Mouse (Mus musculus) R1 (cell line): ENCODE measurements around the gene Gtf2f1.
A peak's percentile ranks its signal among the peaks of the same experiment; 100 is the strongest.

ENCODE experiments used
- DNase-seq: peaks from one replicate; pipeline ENCODE4 v3.0.0-alpha.2; 2018; ENCODE audit warnings: low read depth, low spot score

The Gtf2f1 gene

GRCm38 (mm10) chr17:57003994-57004393, 7.1 kb downstream of the Gtf2f1 start:
- no peak for DNase-seq

DNA sequence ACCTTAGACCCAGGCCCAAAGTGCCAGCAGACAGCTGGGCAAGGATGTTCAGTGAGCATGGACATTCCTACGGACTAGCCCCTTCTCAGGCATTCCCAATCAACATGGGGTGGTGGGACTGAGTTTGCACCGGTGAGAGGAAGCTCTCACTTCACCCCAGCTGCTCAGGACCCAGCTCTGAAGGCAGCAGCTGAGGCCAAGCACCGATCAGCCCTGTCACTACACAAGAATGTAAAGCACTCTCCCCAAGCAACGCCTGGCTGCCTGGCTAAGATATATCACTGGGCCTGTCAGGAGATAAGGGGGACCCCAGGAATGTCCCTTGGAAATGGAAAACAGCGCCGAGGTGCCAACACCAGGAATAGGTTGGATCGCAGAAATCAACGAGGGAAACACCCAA, 9.9 kb downstream of the Gtf2f1 start:
- no peak for DNase-seq

- no peak for DNase-seq
These were observed 11.0 kb downstream of the Gtf2f1 start, which contains the start of gene Pspn for GRCm38 (mm10) chr17:56999968-57000609. TSS of gene Pspn (minus strand) at chr17:57000018.

DNA sequence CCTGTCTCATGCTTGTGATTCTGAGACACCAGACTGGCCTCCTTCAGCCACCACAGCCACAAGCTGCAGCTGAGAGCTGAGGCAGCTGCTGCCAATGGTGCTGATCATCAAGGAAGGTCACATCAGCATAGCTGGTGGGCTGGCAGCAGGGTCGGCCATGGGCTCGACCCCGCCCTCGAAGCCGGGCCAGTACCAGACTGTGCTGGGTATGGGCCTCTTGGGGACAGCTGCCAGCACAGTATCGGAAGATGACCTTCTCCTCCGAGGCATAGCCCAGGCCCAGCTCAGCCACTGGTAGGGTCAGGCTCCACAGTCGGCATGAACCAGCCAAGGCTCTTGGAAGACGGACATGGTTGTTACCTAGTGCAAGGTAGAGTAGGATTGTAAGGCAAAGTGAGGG, 11.7 kb downstream of the Gtf2f1 start:
- DNase-seq = no peak

- peak; percentile 100 for DNase-seq
These were observed 13.9 kb downstream of the Gtf2f1 start, which contains the start of gene Alkbh7 for GRCm38 (mm10) chr17:56997029-56997667. TSS of gene Alkbh7 (plus strand) at chr17:56997339.

GRCm38 (mm10) chr17:56996506-56996905, 14.6 kb downstream of the Gtf2f1 start:
- DNase-seq = no peak

- no peak for DNase-seq
These were observed 16.0 kb downstream of the Gtf2f1 start for GRCm38 (mm10) chr17:56995046-56995445.

- DNase-seq = no peak
These were observed 20.1 kb downstream of the Gtf2f1 start for GRCm38 (mm10) chr17:56990966-56991365.

- DNase-seq = peak; percentile 99
These were observed 20.9 kb downstream of the Gtf2f1 start, which contains the start of gene Clpp for GRCm38 (mm10) chr17:56990115-56990746. TSS of gene Clpp (plus strand) at chr17:56990305.

DNA sequence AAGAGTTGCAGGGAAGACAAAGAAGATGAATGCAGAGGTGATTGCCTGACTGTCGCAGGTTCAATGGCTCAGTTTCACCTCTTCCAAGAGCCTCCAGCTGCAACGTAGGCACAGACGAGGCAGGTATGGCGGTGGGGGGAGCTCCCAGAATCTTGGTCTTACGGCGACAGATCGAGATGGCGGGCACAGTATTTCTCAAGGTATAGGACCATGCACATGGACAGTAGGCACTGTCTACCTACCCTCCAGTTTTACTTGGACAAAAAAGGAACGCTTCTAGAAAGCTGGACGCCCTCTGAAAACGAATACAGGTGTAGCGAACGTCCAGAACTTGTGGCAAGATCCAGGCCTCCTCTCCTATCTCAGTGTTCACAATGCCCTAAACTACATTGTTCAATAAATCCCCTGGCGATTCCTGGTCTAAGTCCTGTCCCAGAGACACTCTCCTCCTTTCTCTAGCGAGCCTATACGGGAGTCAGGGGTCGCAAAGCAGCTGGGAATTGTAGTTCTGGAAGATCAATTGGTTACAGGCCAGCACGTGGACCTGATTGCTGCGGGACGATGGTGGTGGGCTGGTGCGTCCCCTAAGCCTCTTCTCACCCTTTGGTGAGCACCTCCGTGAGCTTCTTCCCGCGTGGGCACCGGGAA, 21.5 kb downstream of the Gtf2f1 start:
- peak; percentile 96 for DNase-seq

GRCm38 (mm10) chr17:56988921-56989430, 22.1 kb downstream of the Gtf2f1 start:
- no peak for DNase-seq

- DNase-seq = no peak
These were observed 22.6 kb downstream of the Gtf2f1 start for GRCm38 (mm10) chr17:56988441-56988840.

DNA sequence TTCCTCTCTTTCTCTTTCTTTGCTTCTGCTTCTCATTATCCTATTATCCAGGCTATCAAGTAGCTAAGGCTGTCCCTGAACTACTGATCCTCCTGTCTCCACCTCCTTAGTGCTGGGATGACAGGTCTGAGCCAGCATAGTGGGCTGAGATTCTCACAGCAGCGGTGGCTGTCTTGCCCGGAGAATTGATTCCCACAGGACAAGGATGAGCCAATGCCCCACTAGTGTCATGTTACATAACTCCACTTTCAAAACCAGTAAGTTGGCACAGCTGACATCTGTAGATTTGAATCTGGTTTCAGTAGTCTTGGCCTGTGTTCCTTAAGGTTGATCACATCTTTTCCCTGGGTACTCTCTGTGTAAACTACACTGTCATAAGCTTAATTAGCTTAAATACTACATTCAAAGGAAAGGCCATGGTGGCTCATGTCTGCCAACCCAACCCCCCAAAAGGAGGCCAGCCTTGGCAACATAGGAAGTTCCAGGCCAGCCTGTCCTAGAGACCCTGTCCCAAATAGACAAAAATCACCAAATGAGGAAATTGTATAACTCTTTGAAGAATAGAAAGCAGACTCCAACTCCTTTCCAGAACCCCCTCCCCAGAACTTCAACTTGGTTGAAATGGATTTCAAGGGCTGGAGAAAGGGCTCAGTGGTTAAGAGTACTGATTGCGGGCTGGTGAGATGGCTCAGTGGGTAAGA, 24.8 kb downstream of the Gtf2f1 start:
- no peak for DNase-seq

DNA sequence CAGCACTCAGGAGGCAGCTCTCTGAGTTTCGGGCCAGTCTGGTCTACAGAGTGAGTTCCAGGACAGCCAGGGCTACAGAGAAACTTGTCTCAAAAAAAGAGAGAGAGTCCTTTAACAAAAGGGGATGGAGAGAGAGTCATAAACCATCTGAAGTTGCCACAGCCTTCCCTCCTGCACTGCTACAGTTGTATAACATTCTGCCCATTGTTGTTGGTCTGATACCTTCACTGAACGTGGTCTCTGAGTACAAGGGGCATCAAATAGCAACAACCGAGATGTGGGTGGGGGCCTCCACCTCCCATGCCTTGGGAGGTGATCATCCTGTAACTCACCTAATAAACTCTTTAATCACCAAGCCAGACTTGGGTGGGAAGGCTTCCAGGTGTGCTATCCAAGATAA, 25.4 kb downstream of the Gtf2f1 start:
- no peak for DNase-seq

DNA sequence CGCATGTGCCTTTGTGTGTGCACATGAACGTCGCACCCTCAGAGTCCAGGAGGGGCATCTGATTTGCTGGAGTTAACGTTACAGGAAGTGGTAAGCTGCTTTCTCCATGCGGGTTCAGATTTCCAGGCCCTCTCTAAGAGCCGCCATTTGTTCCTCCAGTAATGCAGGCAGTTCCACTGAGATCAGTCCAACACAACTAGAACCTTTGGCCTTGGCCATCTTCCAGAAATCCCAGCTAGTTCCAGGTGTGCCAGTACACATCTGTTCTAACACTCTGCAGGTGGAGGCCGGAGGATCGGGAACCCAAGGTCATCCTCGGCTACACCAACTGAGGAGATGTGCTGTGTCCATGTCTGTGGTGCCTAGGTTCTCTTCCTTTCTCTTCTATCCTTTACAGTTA, 26.2 kb downstream of the Gtf2f1 start:
- no peak for DNase-seq

DNA sequence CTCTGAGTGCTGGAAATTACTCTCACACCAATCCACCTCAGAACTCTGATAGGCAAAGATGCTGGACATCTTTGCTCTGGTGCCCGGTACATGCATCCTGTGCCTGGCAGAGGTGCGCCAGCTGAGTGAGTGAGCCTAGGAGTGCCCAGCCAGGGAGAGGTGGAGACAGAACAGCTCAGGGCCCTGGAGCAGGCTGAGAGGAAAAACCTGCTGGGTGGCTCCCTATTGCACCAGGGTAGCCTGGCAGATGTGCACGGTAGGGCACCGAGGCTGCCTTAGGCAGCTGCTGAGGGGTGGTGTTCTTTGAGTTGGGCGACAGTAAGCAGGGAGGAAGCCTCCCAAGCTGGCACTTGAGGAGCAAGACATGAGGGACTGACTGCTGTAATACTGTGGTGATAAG, 29.1 kb downstream of the Gtf2f1 start, which contains the start of gene Acer1:
Acer1 (minus strand) TSS at position 114 of the 400 bp plus-strand sequence.
- no peak for DNase-seq

DNA sequence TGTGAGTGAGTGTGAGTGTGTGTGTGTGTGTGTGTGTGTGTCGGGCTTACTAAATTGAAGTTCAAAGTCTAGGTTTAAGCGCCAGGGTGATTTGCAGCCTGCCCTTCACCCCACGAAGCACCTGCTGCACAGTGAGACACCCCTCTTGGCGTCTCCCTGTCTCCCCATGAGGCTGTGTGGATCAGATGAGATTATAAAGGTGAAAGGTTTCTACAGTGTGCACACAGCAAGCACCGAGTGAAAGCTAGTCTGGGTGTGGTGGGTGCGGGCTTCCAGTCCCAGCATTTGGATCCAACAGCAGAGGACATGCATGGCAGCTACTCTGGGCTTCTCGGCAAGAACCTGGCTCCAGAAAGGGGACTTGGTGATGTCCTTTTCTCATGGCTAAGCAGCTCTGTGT, 30.0 kb downstream of the Gtf2f1 start:
- DNase-seq = no peak

GRCm38 (mm10) chr17:56979524-56979923, 31.6 kb downstream of the Gtf2f1 start:
- DNase-seq = no peak

- no peak for DNase-seq
These were observed 34.3 kb downstream of the Gtf2f1 start for GRCm38 (mm10) chr17:56976531-56977390.

- no peak for DNase-seq
These were observed 35.7 kb downstream of the Gtf2f1 start for GRCm38 (mm10) chr17:56975391-56975790.
